Mouse (Mus musculus): ENCODE measurements around the gene Lrrc29. TPM values are rescaled to one million over a fixed set of nuclear protein-coding genes. Genes with fewer than 3 reads are reported as not detected.

Gene Lrrc29
- polyA plus RNA-seq (2012; rRNA removed) (3.2 and 4.8 TPM in 2 replicates), polyA plus RNA-seq (2014; fragmentation: Nextera tagmentation; extraction: Ambion mirVana) (1.9 and 2.5 TPM in 2 replicates)

- peak within 1 kb of the TSS; percentile 77 for H3K9ac ChIP-seq (ENCODE audit: low read depth, low read length, severe bottlenecking)
Observed at GRCm38 (mm10) chr8:105326141-105326672, at the start of gene Lrrc29, which contains the start of gene Tmem208. Lrrc29 (minus strand) TSS chr8:105326278. Tmem208 (plus strand) TSS chr8:105326354.

GRCm38 (mm10) chr8:105374513-105374966 is 48.5 kb upstream of the Lrrc29 start:
- H3K9me3 ChIP-seq (ENCODE audit: control insufficient read depth, low read length) = peaks cover 4% of the 10 kb centered on the region; the same call in 1 of the 2 replicates
- TF ChIP-seq POLR2A (IDR thresholded peaks at IDR 0.05; ENCODE audit: borderline replicate concordance, extremely low read depth, insufficient read depth, insufficient read length) = no peak
- no peak overlapping the region for H3K9ac ChIP-seq (ENCODE audit: low read depth, low read length, severe bottlenecking)
- DNase-seq (ENCODE audit: low spot score) (no peak), ATAC-seq (ENCODE audit: low FRiP score, low read depth) (peak; percentile 35)
- H3K4me1 ChIP-seq (ENCODE audit: control insufficient read depth, insufficient read depth, low read length) = peaks cover 21% of the 10 kb centered on the region
- H3K4me3 ChIP-seq (replicated peaks; ENCODE audit: low read length) = no peak overlapping the region; the same call in 1 of the 2 replicates
- H3K27me3 ChIP-seq (ENCODE audit: control insufficient read depth, insufficient read depth, low read length) = no peaks in the 10 kb centered on the region
- H3K4me2 ChIP-seq (replicated peaks; ENCODE audit: low read depth, low read length, severe bottlenecking) = peak overlapping the region; percentile 37
- 31% methylated on average over 31 of the region's 33 CpGs for WGBS
- no peak overlapping the region for H3K27ac ChIP-seq (replicated peaks; ENCODE audit: low read depth, low read length)
- no peaks in the 10 kb centered on the region for H3K36me3 ChIP-seq (ENCODE audit: control insufficient read depth, insufficient read depth, low read length)

More at GRCm38 (mm10) chr8:105326141-105326672, at the start of gene Lrrc29, which contains the start of gene Tmem208:
- TF ChIP-seq POLR2A (IDR thresholded peaks at IDR 0.05; ENCODE audit: borderline replicate concordance, extremely low read depth, insufficient read depth, insufficient read length) = peak; percentile 76; the same call in 1 of the 2 replicates
- Histone ChIP-seq H3K36me3 (ENCODE audit: control insufficient read depth, insufficient read depth, low read length) (peaks cover 47% of the 10 kb centered on the region), H3K27me3 (ENCODE audit: control insufficient read depth, insufficient read depth, low read length) (no peaks in the 10 kb centered on the region), H3K4me2 (replicated peaks; ENCODE audit: low read depth, low read length, severe bottlenecking) (peak within 1 kb of the TSS; percentile 87), H3K9me3 (ENCODE audit: control insufficient read depth, low read length) (no peaks in the 10 kb centered on the region), H3K27ac (replicated peaks; ENCODE audit: low read depth, low read length) (peak within 1 kb of the TSS; percentile 79), H3K4me3 (replicated peaks; ENCODE audit: low read length) (peak within 1 kb of the TSS; percentile 86), H3K4me1 (ENCODE audit: control insufficient read depth, insufficient read depth, low read length) (peaks cover 14% of the 10 kb centered on the region)
- DNase-seq (ENCODE audit: low spot score) = peak; percentile 95
- WGBS = under 1% methylated on average over 36 of the region's 36 CpGs
- ATAC-seq (ENCODE audit: low FRiP score, low read depth) = peak; percentile 96

GRCm38 (mm10) chr8:105373032-105373431 is 47.0 kb upstream of the Lrrc29 start, which contains the start of gene Plekhg4:
Plekhg4 (plus strand) TSS chr8:105373274.
- no peak for DNase-seq (ENCODE audit: low spot score)
- Histone ChIP-seq H3K4me1 (ENCODE audit: control insufficient read depth, insufficient read depth, low read length) (0 out of 2 replicates have a peak, but pooled peaks cover 9% of the 10 kb centered on the region), H3K4me2 (replicated peaks; ENCODE audit: low read depth, low read length, severe bottlenecking) (no peak within 1 kb of the TSS), H3K27ac (replicated peaks; ENCODE audit: low read depth, low read length) (no peak within 1 kb of the TSS), H3K36me3 (ENCODE audit: control insufficient read depth, insufficient read depth, low read length) (0 out of 2 replicates have a peak, but pooled peaks cover 5% of the 10 kb centered on the region), H3K9me3 (ENCODE audit: control insufficient read depth, low read length) (peaks cover 4% of the 10 kb centered on the region; the same call in 1 of the 2 replicates), H3K4me3 (replicated peaks; ENCODE audit: low read length) (no peak within 1 kb of the TSS), H3K9ac (ENCODE audit: low read depth, low read length, severe bottlenecking) (no peak within 1 kb of the TSS), H3K27me3 (ENCODE audit: control insufficient read depth, insufficient read depth, low read length) (no peaks in the 10 kb centered on the region)
- WGBS = 56% methylated on average over 2 of the region's 2 CpGs
- no peak for ATAC-seq (ENCODE audit: low FRiP score, low read depth)
- TF ChIP-seq POLR2A (IDR thresholded peaks at IDR 0.05; ENCODE audit: borderline replicate concordance, extremely low read depth, insufficient read depth, insufficient read length) = no peak

GRCm38 (mm10) chr8:105372473-105372872 is 46.4 kb upstream of the Lrrc29 start:
- H3K9ac ChIP-seq (ENCODE audit: low read depth, low read length, severe bottlenecking) = no peak overlapping the region
- ATAC-seq (ENCODE audit: low FRiP score, low read depth) = no peak
- H3K36me3 ChIP-seq (ENCODE audit: control insufficient read depth, insufficient read depth, low read length) = 0 out of 2 replicates have a peak, but pooled peaks cover 5% of the 10 kb centered on the region
- H3K4me3 ChIP-seq (replicated peaks; ENCODE audit: low read length) = no peak overlapping the region
- H3K4me1 ChIP-seq (ENCODE audit: control insufficient read depth, insufficient read depth, low read length) = 0 out of 2 replicates have a peak, but pooled peaks cover 6% of the 10 kb centered on the region
- 78% methylated on average over 9 of the region's 9 CpGs for WGBS
- peaks cover 4% of the 10 kb centered on the region; the same call in 1 of the 2 replicates for H3K9me3 ChIP-seq (ENCODE audit: control insufficient read depth, low read length)
- no peaks in the 10 kb centered on the region for H3K27me3 ChIP-seq (ENCODE audit: control insufficient read depth, insufficient read depth, low read length)
- H3K27ac ChIP-seq (replicated peaks; ENCODE audit: low read depth, low read length) = no peak overlapping the region
- H3K4me2 ChIP-seq (replicated peaks; ENCODE audit: low read depth, low read length, severe bottlenecking) = no peak overlapping the region
- TF ChIP-seq POLR2A (IDR thresholded peaks at IDR 0.05; ENCODE audit: borderline replicate concordance, extremely low read depth, insufficient read depth, insufficient read length) = no peak
- DNase-seq (ENCODE audit: low spot score) = no peak

GRCm38 (mm10) chr8:105367107-105367506 is 41.0 kb upstream of the Lrrc29 start:
- H3K4me1 ChIP-seq (ENCODE audit: control insufficient read depth, insufficient read depth, low read length) = no peaks in the 10 kb centered on the region
- H3K27ac ChIP-seq (replicated peaks; ENCODE audit: low read depth, low read length) = no peak overlapping the region
- ATAC-seq (ENCODE audit: low FRiP score, low read depth) = no peak
- no peak overlapping the region for H3K9ac ChIP-seq (ENCODE audit: low read depth, low read length, severe bottlenecking)
- H3K4me2 ChIP-seq (replicated peaks; ENCODE audit: low read depth, low read length, severe bottlenecking) = no peak overlapping the region
- H3K36me3 ChIP-seq (ENCODE audit: control insufficient read depth, insufficient read depth, low read length) = peaks cover 19% of the 10 kb centered on the region; the same call in 1 of the 2 replicates
- H3K27me3 ChIP-seq (ENCODE audit: control insufficient read depth, insufficient read depth, low read length) = no peaks in the 10 kb centered on the region
- no peak for TF ChIP-seq POLR2A (IDR thresholded peaks at IDR 0.05; ENCODE audit: borderline replicate concordance, extremely low read depth, insufficient read depth, insufficient read length)
- H3K4me3 ChIP-seq (replicated peaks; ENCODE audit: low read length) = no peak overlapping the region
- H3K9me3 ChIP-seq (ENCODE audit: control insufficient read depth, low read length) = no peaks in the 10 kb centered on the region
- WGBS = 69% methylated on average over 2 of the region's 2 CpGs
- no peak for DNase-seq (ENCODE audit: low spot score)

Measured in limb, embryonic 14.5 days (tissue).